Mouse (Mus musculus) limb, embryonic 11.5 days (tissue): ENCODE measurements around the gene Gbx1. TPM values are rescaled to one million over a fixed set of nuclear protein-coding genes. Genes with fewer than 3 reads are reported as not detected.

Experiments used
- ATAC-seq: fragments of 200-750 bp; cut with Nextera tagmentation; 2 replicates; pipeline ENCODE4 v1.8.0; 2017; ENCODE audit warnings: low read depth; ENCODE audit not compliant: insufficient number of reproducible peaks, low FRiP score, low TSS enrichment
- DNase-seq: peaks from one replicate; pipeline ENCODE4 v3.0.0-alpha.2; 2015; ENCODE audit warnings: low spot score
- H3K27ac ChIP-seq: fragments of 300-500 bp; sonication (generic); replicated peaks from 2 replicates; pipeline ENCODE4 v1.5.1; 2014; ENCODE audit warnings: low read depth, mild to moderate bottlenecking, low read length
- H3K27me3 ChIP-seq: fragments of 300-500 bp; sonication (generic); 2 replicates; pipeline ENCODE4 v1.6.1; 2014; ENCODE audit warnings: mild to moderate bottlenecking, low read length, mixed read lengths; ENCODE audit not compliant: control insufficient read depth, insufficient read depth
- H3K36me3 ChIP-seq: fragments of 300-500 bp; sonication (generic); 2 replicates; pipeline ENCODE4 v1.6.1; 2014; ENCODE audit warnings: mild to moderate bottlenecking, low read length, moderate library complexity, mixed read lengths; ENCODE audit not compliant: control insufficient read depth, insufficient read depth
- H3K4me1 ChIP-seq: fragments of 300-500 bp; sonication (generic); 2 replicates; pipeline ENCODE4 v1.6.1; 2014; ENCODE audit warnings: low read length, mixed read lengths; ENCODE audit not compliant: control insufficient read depth, insufficient read depth
- H3K4me2 ChIP-seq: fragments of 300-500 bp; sonication (generic); 2 replicates; pipeline ENCODE4 v1.6.1; 2014; ENCODE audit warnings: low read depth, mild to moderate bottlenecking, moderate library complexity; ENCODE audit not compliant: severe bottlenecking
- H3K4me3 ChIP-seq: fragments of 300-500 bp; sonication (generic); 2 replicates; pipeline ENCODE4 v1.5.1; 2014; ENCODE audit warnings: low read depth, low read length
- H3K9ac ChIP-seq: fragments of 300-500 bp; sonication (generic); 2 replicates; pipeline ENCODE4 v1.6.1; 2014; ENCODE audit warnings: mild to moderate bottlenecking, low read length
- H3K9me3 ChIP-seq: fragments of 300-500 bp; sonication (generic); 2 replicates; pipeline ENCODE4 v1.6.1; 2016; ENCODE audit warnings: low read length; ENCODE audit not compliant: control insufficient read depth
- WGBS: fragments of 180-500 bp; shearing (Covaris S2); extraction: QIAGEN DNeasy Blood & Tissue Kit; methylation state at CpG from one replicate; pipeline ENCODE4 v1.1.7; 2014; 5-methylcytosine and 5-hydroxymethylcytosine counted together
- polyA plus RNA-seq: library from polyadenylated mRNA; unstranded; fragments of >200 nt; fragmentation: Nextera tagmentation; extraction: Ambion mirVana; gene quantifications from 2 replicates; pipeline ENCODE4 v1.2.1, GENCODE M21; 2014

Gene Gbx1
- polyA plus RNA-seq, 1 experiment from 2014 or later = 0.04 TPM

GRCm38 (mm10) chr5:24533391-24533790, 6.4 kb upstream of the Gbx1 start:
- H3K4me3 ChIP-seq = no peak overlapping the region
- H3K36me3 ChIP-seq = no peaks in the 10 kb centered on the region
- no peak for ATAC-seq
- peaks cover 4% of the 10 kb centered on the region; the same call in 1 of the 2 replicates for H3K4me1 ChIP-seq
- no peak overlapping the region for H3K27ac ChIP-seq
- H3K27me3 ChIP-seq = peaks cover 23% of the 10 kb centered on the region
- DNase-seq = no peak
- no peaks in the 10 kb centered on the region for H3K9me3 ChIP-seq
- H3K9ac ChIP-seq = no peak overlapping the region
- H3K4me2 ChIP-seq = no peak overlapping the region
- 51% methylated on average over 11 of the region's 11 CpGs for WGBS

DNA sequence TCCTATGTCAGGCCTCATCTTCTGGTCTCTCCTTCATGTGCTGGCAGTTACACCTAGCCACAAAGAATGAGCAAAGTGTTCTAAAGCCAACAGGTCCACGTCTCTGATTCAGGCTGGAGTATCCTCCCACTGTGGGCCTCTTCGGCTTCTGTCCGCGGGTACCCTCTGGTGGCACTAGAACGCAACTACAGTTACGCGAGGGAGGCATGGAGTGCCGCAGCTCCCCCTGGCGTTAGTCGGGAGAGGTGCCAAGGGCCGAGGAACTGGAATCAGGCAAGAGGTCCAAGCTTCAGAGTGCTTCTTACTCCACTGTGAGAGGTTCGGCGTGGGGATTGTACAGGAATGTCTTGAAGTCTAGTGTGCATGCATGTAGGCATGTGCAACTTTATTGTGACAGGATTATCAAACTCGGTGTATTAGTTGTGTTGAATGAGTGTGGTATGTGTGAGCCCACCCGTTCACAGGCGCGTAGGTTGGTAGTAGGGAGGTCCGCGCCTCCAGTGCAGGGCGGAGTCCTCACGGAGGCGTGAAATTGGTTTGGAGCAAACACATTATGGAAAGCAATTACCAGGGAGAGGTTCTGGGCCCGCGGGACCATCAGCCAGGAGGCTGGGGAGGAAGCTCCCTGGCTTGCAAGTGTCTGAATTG, 3.2 kb upstream of the Gbx1 start:
- peak; percentile 49; the same call in 1 of the 2 replicates for ATAC-seq
- Histone ChIP-seq H3K27me3 (peaks cover 52% of the 10 kb centered on the region), H3K4me2 (no peak overlapping the region), H3K4me1 (peaks cover 10% of the 10 kb centered on the region), H3K9me3 (no peaks in the 10 kb centered on the region), H3K4me3 (no peak overlapping the region), H3K36me3 (no peaks in the 10 kb centered on the region), H3K9ac (no peak overlapping the region), H3K27ac (no peak overlapping the region)
- peak; percentile 96 for DNase-seq
- WGBS = 17% methylated on average over 24 of the region's 24 CpGs

- DNase-seq (peak; percentile 40), ATAC-seq (no peak)
- no peak overlapping the region for H3K27ac ChIP-seq
- no peak overlapping the region for H3K9ac ChIP-seq
- H3K4me2 ChIP-seq = no peak overlapping the region
- no peaks in the 10 kb centered on the region for H3K9me3 ChIP-seq
- H3K4me3 ChIP-seq = no peak overlapping the region
- H3K4me1 ChIP-seq = peaks cover 8% of the 10 kb centered on the region
- H3K27me3 ChIP-seq = peaks cover 75% of the 10 kb centered on the region
- WGBS = 17% methylated on average over 6 of the region's 6 CpGs
- no peaks in the 10 kb centered on the region for H3K36me3 ChIP-seq
These were observed 778 bp upstream of the Gbx1 start for GRCm38 (mm10) chr5:24527780-24528179.

- Histone ChIP-seq H3K9ac (no peak overlapping the region), H3K27ac (no peak overlapping the region), H3K4me1 (peaks cover 8% of the 10 kb centered on the region), H3K27me3 (peaks cover 86% of the 10 kb centered on the region), H3K36me3 (no peaks in the 10 kb centered on the region), H3K4me2 (peak overlapping the region; percentile 69), H3K4me3 (peak overlapping the region; percentile 21), H3K9me3 (no peaks in the 10 kb centered on the region)
- WGBS = under 1% methylated on average over 46 of the region's 109 CpGs
- ATAC-seq (no peak), DNase-seq (peak; percentile 32)
These were observed 663 bp downstream of the Gbx1 start for GRCm38 (mm10) chr5:24526190-24526888.

- no peak for ATAC-seq
- Histone ChIP-seq H3K4me2 (peak overlapping the region; percentile 69; the same call in 1 of the 2 replicates), H3K36me3 (no peaks in the 10 kb centered on the region), H3K9me3 (no peaks in the 10 kb centered on the region), H3K27me3 (peaks cover 82% of the 10 kb centered on the region), H3K4me3 (peak overlapping the region; percentile 21; the same call in 1 of the 2 replicates), H3K9ac (no peak overlapping the region), H3K27ac (no peak overlapping the region), H3K4me1 (peaks cover 8% of the 10 kb centered on the region)
- 3% methylated on average over 34 of the region's 34 CpGs for WGBS
- DNase-seq = peak; percentile 51
These were observed 1.4 kb downstream of the Gbx1 start for GRCm38 (mm10) chr5:24525360-24526189.

- no peak for ATAC-seq
- Histone ChIP-seq H3K9me3 (no peaks in the 10 kb centered on the region), H3K27me3 (peaks cover 78% of the 10 kb centered on the region), H3K36me3 (no peaks in the 10 kb centered on the region), H3K4me3 (no peak overlapping the region), H3K27ac (no peak overlapping the region), H3K9ac (no peak overlapping the region), H3K4me1 (peaks cover 8% of the 10 kb centered on the region), H3K4me2 (no peak overlapping the region)
- no peak for DNase-seq
- 17% methylated on average over 4 of the region's 4 CpGs for WGBS
These were observed 2.5 kb downstream of the Gbx1 start for GRCm38 (mm10) chr5:24524522-24524921.

GRCm38 (mm10) chr5:24523806-24524205, 3.2 kb downstream of the Gbx1 start:
- H3K4me2 ChIP-seq = no peak overlapping the region
- H3K4me3 ChIP-seq = no peak overlapping the region
- no peak for ATAC-seq
- no peaks in the 10 kb centered on the region for H3K9me3 ChIP-seq
- H3K27me3 ChIP-seq = peaks cover 71% of the 10 kb centered on the region
- H3K9ac ChIP-seq = no peak overlapping the region
- H3K4me1 ChIP-seq = peaks cover 8% of the 10 kb centered on the region
- H3K27ac ChIP-seq = no peak overlapping the region
- H3K36me3 ChIP-seq = no peaks in the 10 kb centered on the region
- no peak for DNase-seq
- 52% methylated on average over 8 of the region's 8 CpGs for WGBS

GRCm38 (mm10) chr5:24521366-24521765, 5.6 kb downstream of the Gbx1 start:
- H3K9ac ChIP-seq = no peak overlapping the region
- no peaks in the 10 kb centered on the region for H3K36me3 ChIP-seq
- WGBS = 63% methylated on average over 8 of the region's 8 CpGs
- peaks cover 48% of the 10 kb centered on the region for H3K27me3 ChIP-seq
- no peak for DNase-seq
- ATAC-seq = no peak
- H3K4me3 ChIP-seq = no peak overlapping the region
- no peak overlapping the region for H3K27ac ChIP-seq
- no peaks in the 10 kb centered on the region for H3K9me3 ChIP-seq
- no peak overlapping the region for H3K4me2 ChIP-seq
- H3K4me1 ChIP-seq = peaks cover 3% of the 10 kb centered on the region; the same call in 1 of the 2 replicates
